Comparison of ENCODE assay signal across 26 mouse cellular contexts in the genomic region with DNA sequence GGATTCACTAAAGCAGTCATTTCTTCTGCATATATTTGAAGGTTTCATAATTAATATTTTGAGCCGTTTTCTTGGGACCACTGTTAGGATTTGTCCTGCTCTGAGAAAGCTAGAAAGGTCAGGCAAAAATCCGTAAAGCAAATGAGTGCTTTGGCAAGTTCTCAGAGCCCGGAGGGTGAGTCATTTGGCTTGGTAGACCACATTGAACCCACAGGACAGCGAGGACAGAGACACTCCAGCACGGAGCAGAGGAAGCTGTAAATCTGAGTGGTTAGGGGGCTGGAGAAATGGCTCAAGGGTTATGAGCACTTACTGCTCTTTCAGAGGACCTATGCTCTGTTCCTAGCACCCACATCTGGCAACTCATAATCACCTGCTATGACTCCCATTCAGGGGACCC. TPM values are rescaled to one million over a fixed set of nuclear protein-coding genes. Genes with fewer than 3 reads are reported as not detected.
DNase-seq lines count a peak whose midpoint lies in the region; ATAC-seq lines count a peak whose summit lies in the region.
"Had no signal": no experiment of that assay in that cellular context is flagged by ENCODE, and none has a peak within 500 bp of the region (broad histone marks: within the 10 kb centered on the region; RNA-seq: fewer than 3 reads in every experiment).

No protein-coding gene starts in this region.

- H3K4me2 ChIP-seq in midbrain, embryonic 14.5 days (ENCODE audit: low read length) = no peak overlapping the region
- no peak overlapping the region for H3K4me2 ChIP-seq in midbrain, embryonic 11.5 days
- H3K4me2 ChIP-seq: lung, embryonic 14.5 days had no signal

- H3K4me3 ChIP-seq in midbrain, embryonic 14.5 days (replicated peaks; ENCODE audit: low read depth, low read length) = no peak overlapping the region
- no peak overlapping the region for H3K4me3 ChIP-seq in midbrain, embryonic 11.5 days (ENCODE audit: low read depth, low read length)

- peak; percentile 20 for DNase-seq in gastrocnemius, postnatal 14 days
- DNase-seq in gastrocnemius, adult 18-20 months (ENCODE audit: low spot score) = no peak
- DNase-seq in 3T3-L1 (ENCODE audit: low read depth, low spot score) (peak; percentile 95), adipocyte (ENCODE audit: low spot score) (peak; percentile 52)
- peak; percentile 28 for DNase-seq in c-Kit-positive CD71-negative TER-119-negative erythroid progenitor cells, embryonic 14.5 days (ENCODE audit: low read depth)
- no peak for DNase-seq in midbrain, embryonic 14.5 days
- DNase-seq in spleen, postnatal 36 days (ENCODE audit: low spot score in 2 of 2) = no peak
- no peak for DNase-seq in midbrain, embryonic 11.5 days (ENCODE audit: low spot score, missing footprints)
- DNase-seq: cerebellum, adult 11 months; kidney, adult 9 months; liver; right cerebral cortex, adult 18-20 months; thymus, adult 18-20 months had no signal

- intact Hi-C loops in gastrocnemius, postnatal 14 days (cut with DNase I; ENCODE audit: low total_unique reads) = no loop called here

- H3K27me3 ChIP-seq in midbrain, embryonic 14.5 days (ENCODE audit: control insufficient read depth, insufficient read depth, low read length) = no peaks in the 10 kb centered on the region
- no peaks in the 10 kb centered on the region for H3K27me3 ChIP-seq in midbrain, embryonic 11.5 days (ENCODE audit: control insufficient read depth, insufficient read depth, low read length)

- no peak for ATAC-seq in midbrain, embryonic 14.5 days (ENCODE audit: low FRiP score, low TSS enrichment)
- no peak for ATAC-seq in midbrain, embryonic 11.5 days (ENCODE audit: low FRiP score)
- ATAC-seq: inflammation-experienced regulatory T-cells, adult 6 months; midbrain, embryonic 16.5 days had no signal

- WGBS in midbrain, embryonic 14.5 days = 86% methylated on average over 5 of the region's 5 CpGs
- 81% methylated on average over 5 of the region's 5 CpGs for WGBS in midbrain, embryonic 11.5 days

- H3K36me3 ChIP-seq in midbrain, embryonic 14.5 days (ENCODE audit: control insufficient read depth, insufficient read depth, low read length) = peaks cover 6% of the 10 kb centered on the region; the same call in 1 of the 2 replicates
- H3K36me3 ChIP-seq in midbrain, embryonic 11.5 days (ENCODE audit: control insufficient read depth, insufficient read depth, low read length) = no peaks in the 10 kb centered on the region

- H3K27ac ChIP-seq in midbrain, embryonic 14.5 days (replicated peaks; ENCODE audit: low read depth, low read length) = no peak overlapping the region
- no peak overlapping the region for H3K27ac ChIP-seq in midbrain, embryonic 11.5 days (ENCODE audit: low read depth, low read length)
- H3K27ac ChIP-seq: macrophage had no signal

- no peaks in the 10 kb centered on the region for H3K9me3 ChIP-seq in midbrain, embryonic 14.5 days (ENCODE audit: control insufficient read depth, low read length)
- no peaks in the 10 kb centered on the region for H3K9me3 ChIP-seq in midbrain, embryonic 11.5 days (ENCODE audit: control insufficient read depth, low read length)

- H3K4me1 ChIP-seq in midbrain, embryonic 14.5 days (ENCODE audit: control insufficient read depth, insufficient read depth, low read length) = no peaks in the 10 kb centered on the region
- no peaks in the 10 kb centered on the region for H3K4me1 ChIP-seq in midbrain, embryonic 11.5 days (ENCODE audit: control insufficient read depth, insufficient read depth, low read length)

- H3K9ac ChIP-seq in midbrain, embryonic 14.5 days (replicated peaks; ENCODE audit: low read length) = no peak overlapping the region
- no peak overlapping the region for H3K9ac ChIP-seq in midbrain, embryonic 11.5 days (ENCODE audit: low read length)
- H3K9ac ChIP-seq: lung, embryonic 14.5 days had no signal

RNA-seq across cellular contexts. Expression of a gene that starts 7.0 kb away (rescaled TPM):
- 1 to 10 TPM; 2.5 to 2.6 TPM for total RNA-seq in gastrocnemius, postnatal 14 days (2021)
- total RNA-seq in gastrocnemius, adult 18-20 months (2021) = 1 to 10 TPM; 2.4 to 2.7 TPM
- 29.1 and 37.8 TPM in 2 replicates for polyA plus RNA-seq in midbrain, embryonic 14.5 days (2014; fragmentation: Nextera tagmentation; extraction: Ambion mirVana)
- polyA plus RNA-seq in midbrain, embryonic 11.5 days (2014; fragmentation: Nextera tagmentation; extraction: Ambion mirVana) = 32.3 and 33.8 TPM in 2 replicates

RNA-seq across cellular contexts. Expression of a gene that starts 14.1 kb away (rescaled TPM):
- under 1 TPM; 0.44 to 0.68 TPM for total RNA-seq in gastrocnemius, postnatal 14 days (2021)
- under 1 TPM in 1 of 2 experiments, not detected in 1; 0.39 TPM for total RNA-seq in gastrocnemius, adult 18-20 months (2021)
- polyA plus RNA-seq in midbrain, embryonic 14.5 days (2014; fragmentation: Nextera tagmentation; extraction: Ambion mirVana) = 0.50 and 0.62 TPM in 2 replicates
- 0.40 TPM in 1 of 2 replicates, not detected in the other for polyA plus RNA-seq in midbrain, embryonic 11.5 days (2014; fragmentation: Nextera tagmentation; extraction: Ambion mirVana)
- total RNA-seq: ES-E14 had no signal
- polyA plus RNA-seq: forebrain, embryonic 11.5 days; gonadal fat pad, adult 2 months; heart, embryonic 14.5 days; hindbrain, embryonic 11.5 days; inflammation-experienced regulatory T-cells, adult 6 months; large intestine, adult 2 months; lung, embryonic 14.5 days; stomach, embryonic 14.5 days had no signal

RNA-seq across cellular contexts. Expression of a gene that starts 35.8 kb away (rescaled TPM):
- under 1 TPM; 0.31 to 0.80 TPM for total RNA-seq in gastrocnemius, postnatal 14 days (2021)
- total RNA-seq in gastrocnemius, adult 18-20 months (2021) = not detected
- 0.24 and 0.59 TPM in 2 replicates for polyA plus RNA-seq in midbrain, embryonic 14.5 days (2014; fragmentation: Nextera tagmentation; extraction: Ambion mirVana)
- 0.19 and 0.23 TPM in 2 replicates for polyA plus RNA-seq in midbrain, embryonic 11.5 days (2014; fragmentation: Nextera tagmentation; extraction: Ambion mirVana)
- total RNA-seq: left cerebral cortex, postnatal 36 days had no signal
- polyA plus RNA-seq: neural tube, embryonic 11.5 days had no signal

Comparison
In these comparisons a context has a peak if more than half of its experiments do, and no peak if none do; other contexts are left out.
1. DNase-seq: peak in gastrocnemius, postnatal 14 days (single experiment), 3T3-L1 (single experiment), adipocyte (single experiment) and c-Kit-positive CD71-negative TER-119-negative erythroid progenitor cells, embryonic 14.5 days (single experiment); none in gastrocnemius, adult 18-20 months (single experiment), midbrain, embryonic 14.5 days (single experiment), spleen, postnatal 36 days (0 of 2) and midbrain, embryonic 11.5 days (single experiment).